Mouse (Mus musculus) C2C12 (cell line): ENCODE results near the gene Btbd6.

Source experiments
- CEBPB ChIP-seq: IDR thresholded peaks from one replicate; pipeline ENCODE4 v1.6.1; 2011; ENCODE audit warnings: low read depth, mild to moderate bottlenecking, control low read depth, moderate library complexity
- CTCF ChIP-seq: IDR thresholded peaks from one replicate; pipeline ENCODE4 v1.5.1; 2011; ENCODE audit not compliant: control insufficient read depth, insufficient read depth, insufficient read length
- MAX ChIP-seq: IDR thresholded peaks from one replicate; pipeline ENCODE4 v1.6.1; 2011; ENCODE audit warnings: mild to moderate bottlenecking, control low read depth
- MYOD1 ChIP-seq: IDR thresholded peaks from one replicate; pipeline ENCODE4 v1.6.1; 2011; ENCODE audit warnings: low read depth; ENCODE audit not compliant: control insufficient read depth, insufficient read length
- USF1 ChIP-seq: IDR thresholded peaks from one replicate; pipeline ENCODE4 v1.6.1; 2011; ENCODE audit warnings: low read depth, mild to moderate bottlenecking, control low read depth, moderate library complexity

GRCm38 (mm10) chr12:112968943-112969342 lies 7.3 kb upstream of the Btbd6 start:
- TF ChIP-seq CTCF (no peak), USF1 (no peak), MAX (no peak), MYOD1 (no peak), CEBPB (no peak)
